Mouse (Mus musculus): ENCODE results near the gene Gm42906. TPM values are rescaled to one million over a fixed set of nuclear protein-coding genes. Genes with fewer than 3 reads are reported as not detected.
A peak's percentile ranks its signal among the peaks of the same experiment; 100 is the strongest.

The Gm42906 gene
- polyA plus RNA-seq, 2 experiments from 2014 or later, result not detected

DNA sequence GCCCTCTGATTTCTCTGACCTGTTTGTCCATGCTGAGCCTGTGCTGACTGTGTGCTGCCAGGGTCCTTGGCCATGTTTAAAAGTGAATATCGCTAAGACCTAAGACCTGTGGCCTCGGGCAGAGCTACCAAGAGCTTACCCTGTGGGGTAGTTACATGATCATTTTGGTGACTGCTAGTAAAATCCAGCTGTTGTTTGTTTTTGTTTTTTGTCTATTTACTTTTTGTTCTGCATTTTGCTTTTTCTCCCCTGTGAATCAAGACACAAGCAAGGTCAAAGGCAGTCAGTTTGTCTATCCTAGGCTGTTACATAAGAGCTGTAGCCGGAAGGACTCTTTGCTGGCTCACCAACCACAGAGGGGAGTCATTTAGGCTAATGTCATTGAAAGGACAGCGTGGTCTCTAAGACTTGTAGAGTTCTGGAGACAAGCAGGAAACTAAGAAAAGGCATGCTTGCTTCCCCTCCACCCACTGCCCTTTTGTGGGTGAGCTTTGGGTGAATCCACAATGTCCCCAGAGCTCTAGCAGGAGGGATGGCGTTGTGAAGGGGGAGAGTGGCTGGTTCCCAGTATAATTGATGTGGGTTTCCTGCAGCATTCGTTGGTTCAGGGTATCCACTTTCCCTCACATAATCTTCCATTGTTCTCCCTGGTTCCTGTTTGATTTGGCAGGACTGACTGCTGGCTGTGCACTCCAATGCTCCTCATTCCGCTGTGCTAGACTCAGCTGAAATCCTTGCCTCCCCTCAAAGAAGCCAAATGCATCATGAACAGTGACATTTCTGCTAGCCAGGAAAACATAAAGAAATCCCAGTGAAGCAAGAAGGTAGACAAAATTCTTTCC, 33.9 kb downstream of the Gm42906 start:
- ATAC-seq, result no peak

GRCm38 (mm10) chr5:151389827-151390226, 38.1 kb downstream of the Gm42906 start:
- no peak for ATAC-seq

- no peak for ATAC-seq
Measured at GRCm38 (mm10) chr5:151379896-151380295, 48.1 kb downstream of the Gm42906 start.

GRCm38 (mm10) chr5:151379210-151379609, 48.8 kb downstream of the Gm42906 start:
- no peak for ATAC-seq

GRCm38 (mm10) chr5:151376931-151377330, 51.0 kb downstream of the Gm42906 start:
- no peak for ATAC-seq

GRCm38 (mm10) chr5:151374825-151375224, 53.1 kb downstream of the Gm42906 start:
- ATAC-seq, result no peak

- ATAC-seq, result no peak
Measured at GRCm38 (mm10) chr5:151371130-151371529, 56.8 kb downstream of the Gm42906 start.

GRCm38 (mm10) chr5:151369306-151369721, 58.6 kb downstream of the Gm42906 start:
- no peak for ATAC-seq

DNA sequence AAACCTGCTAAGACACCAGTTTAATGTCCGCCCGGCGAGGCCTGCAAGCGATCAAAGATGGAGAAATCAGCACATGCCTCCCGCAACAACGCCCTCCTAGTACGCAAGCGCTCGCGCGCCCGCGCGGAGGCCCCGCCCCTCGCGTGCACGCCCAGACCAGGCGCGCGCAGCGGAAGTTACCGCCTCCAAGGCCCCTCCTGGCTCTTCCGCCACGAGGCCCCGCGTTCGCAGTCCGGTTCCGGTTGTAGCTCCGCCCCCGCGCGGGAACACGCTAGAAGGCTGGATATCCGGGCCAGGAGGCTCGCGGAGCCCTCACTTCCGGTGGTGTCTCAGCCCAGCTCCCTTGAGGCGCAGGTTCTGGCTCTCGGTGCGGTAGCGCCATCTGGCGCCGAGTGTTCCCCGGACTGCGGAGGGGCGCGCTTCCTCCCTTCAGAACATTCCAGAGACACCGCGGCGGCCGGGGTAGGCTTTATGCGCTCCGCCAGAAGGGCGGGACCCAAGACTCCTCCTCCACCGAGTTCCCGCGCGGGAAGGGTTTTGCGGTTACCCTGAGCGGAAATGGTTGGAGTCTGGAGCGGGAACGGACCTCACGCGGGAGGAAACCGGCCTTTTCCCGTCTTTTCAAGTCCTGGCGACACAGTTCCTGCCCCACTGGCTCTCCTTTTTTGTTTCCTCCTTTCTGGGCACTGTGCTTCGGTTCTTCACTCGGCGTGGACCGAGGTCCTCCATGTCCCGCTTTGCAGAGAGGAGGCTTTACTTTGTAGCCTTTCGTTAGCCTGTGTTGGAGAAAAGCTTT, 59.4 kb downstream of the Gm42906 start:
- peak; percentile 94 for ATAC-seq

DNA sequence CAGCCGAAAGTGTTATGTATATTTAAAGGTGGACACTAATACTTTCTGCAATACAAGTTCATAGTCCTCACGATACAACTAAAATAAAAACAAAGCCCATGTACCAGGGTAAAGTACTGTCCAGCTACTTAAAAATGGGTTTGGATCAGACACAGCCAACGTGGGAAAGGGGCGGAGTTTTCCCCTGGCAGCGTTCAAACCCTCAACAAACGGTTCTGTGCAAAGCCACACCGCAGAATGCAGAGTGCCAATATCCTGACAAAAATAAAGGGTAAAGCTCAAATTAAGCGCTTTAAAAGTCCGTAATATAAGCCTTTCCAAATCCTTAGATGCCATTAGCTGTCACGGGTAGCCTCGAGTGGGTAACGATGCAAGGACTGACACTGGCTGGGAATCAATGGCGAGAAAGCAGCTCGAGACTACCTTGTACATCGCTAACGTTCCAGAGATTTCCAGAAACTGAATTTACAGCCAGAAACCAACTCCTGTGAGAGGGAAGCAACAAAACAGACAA, 60.0 kb downstream of the Gm42906 start:
- ATAC-seq, result peak; percentile 16

DNA sequence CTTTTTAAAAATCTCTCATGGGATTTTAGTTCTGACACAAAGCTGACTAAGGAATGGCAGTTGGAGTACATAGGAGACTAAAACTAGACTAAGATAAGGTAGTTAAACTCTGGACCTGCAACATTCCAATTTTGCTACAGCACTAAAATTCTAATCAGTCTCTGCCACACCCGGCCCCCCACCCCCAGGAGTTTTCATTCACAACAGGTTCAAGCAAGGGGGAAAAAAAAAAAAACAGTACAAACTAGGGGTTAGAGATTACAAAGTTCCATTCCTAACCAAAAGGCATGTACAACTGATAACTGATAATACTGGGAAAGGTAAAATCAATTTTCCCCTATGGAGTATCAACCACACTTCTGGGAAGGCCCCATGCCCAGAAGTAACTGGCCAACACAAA, 60.6 kb downstream of the Gm42906 start:
- ATAC-seq, result no peak

GRCm38 (mm10) chr5:151363343-151364000, 64.5 kb downstream of the Gm42906 start:
- ATAC-seq, result no peak

GRCm38 (mm10) chr5:151349616-151350015, 78.3 kb downstream of the Gm42906 start:
- no peak for ATAC-seq

- ATAC-seq, result no peak
Measured at GRCm38 (mm10) chr5:151348418-151348817, 79.5 kb downstream of the Gm42906 start.

- no peak for ATAC-seq
Measured at GRCm38 (mm10) chr5:151346626-151347025, 81.3 kb downstream of the Gm42906 start.

DNA sequence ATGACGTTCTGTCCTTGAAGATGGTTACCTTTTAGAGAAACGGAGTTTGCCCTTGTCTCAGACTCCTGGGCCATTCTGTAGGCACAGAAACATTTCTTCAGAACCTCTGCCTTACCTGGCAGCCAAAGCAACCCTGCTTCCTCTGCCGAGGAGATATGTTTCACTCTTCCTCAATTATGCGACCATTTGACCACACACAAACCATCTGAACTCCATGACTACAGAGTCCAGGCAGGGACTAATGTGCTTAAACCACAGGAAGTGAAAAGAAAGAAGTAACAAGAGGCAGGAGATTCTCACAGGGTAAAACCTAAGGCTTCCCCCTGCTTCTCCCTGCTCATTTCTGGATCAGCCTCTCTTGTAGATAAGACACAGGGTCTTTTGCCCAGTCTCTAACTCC, 83.2 kb downstream of the Gm42906 start:
- no peak for ATAC-seq

DNA sequence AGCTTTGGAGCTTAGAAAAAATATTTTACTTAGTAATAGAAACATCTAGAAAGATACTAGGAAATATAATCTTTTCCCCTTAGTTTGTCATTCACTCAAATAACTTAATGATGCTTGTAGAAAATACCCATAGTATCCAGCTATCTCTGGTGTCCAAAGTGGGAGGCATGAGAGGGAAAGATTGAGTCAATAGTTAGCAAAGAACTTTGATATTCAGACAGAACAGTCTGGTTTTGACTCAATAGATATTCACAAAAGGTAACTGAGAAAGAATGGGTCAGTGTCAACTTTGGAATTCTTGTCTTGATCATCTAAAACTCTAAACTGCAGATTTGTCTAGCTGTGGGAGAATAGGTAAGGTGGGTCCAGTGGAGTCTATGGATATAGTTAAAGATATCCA, 94.3 kb downstream of the Gm42906 start:
- no peak for ATAC-seq

- ATAC-seq, result no peak
Measured at GRCm38 (mm10) chr5:151333191-151333594, 94.8 kb downstream of the Gm42906 start.

DNA sequence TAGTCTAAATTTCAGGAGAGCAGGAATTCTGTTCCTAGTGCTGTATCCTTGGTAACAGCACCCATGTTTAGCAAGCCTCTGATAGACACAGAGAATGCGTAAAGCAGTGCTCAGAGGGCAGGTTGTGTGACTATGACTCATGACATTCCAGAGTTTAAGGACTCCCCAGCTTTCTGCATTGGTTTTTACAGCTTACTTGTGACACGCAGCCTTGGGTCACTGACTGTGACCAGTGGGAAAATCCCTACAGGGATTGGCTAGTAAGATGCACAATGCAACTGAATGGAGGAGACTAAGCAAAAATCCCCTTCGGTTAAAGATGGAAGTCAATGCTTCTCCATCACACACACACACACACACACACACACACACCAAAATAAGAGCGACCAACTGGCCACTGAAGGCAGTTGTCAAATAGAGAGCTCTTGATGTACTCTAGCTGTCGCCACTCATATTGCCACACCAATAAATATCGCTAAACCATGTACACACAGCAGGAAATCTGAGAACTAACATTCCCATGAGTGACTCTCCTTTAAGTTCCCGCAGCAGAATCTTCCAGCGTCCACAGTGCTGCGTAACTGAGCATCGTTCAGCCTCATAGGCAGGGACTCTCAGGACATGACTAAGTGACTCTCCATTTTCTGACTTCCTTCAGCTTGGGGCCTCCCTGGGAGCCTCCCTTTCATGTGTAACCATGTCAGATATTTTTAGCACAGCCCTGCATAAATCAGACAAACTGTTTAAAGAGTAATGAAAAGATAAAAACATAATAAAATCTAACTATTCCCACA, 112.0 kb downstream of the Gm42906 start:
- no peak for ATAC-seq

DNA sequence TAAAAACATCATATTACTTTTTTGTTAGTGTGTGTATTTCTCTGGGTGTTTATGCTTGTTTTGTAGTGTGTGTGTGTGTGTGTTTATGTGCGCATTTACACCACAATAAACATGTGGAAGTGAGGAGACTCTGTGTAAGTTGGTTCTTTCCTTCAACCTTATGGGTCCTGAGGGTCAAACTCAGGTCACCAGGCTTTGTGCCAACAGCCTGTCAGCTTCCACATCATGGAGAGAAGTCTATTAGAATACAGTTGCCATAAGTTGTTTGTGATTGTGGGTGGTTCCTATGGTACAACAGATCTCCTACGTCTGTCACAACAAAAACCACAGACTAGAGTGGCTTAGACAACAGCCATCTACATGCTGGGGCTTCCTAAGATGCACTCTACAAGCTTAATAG, 127.7 kb downstream of the Gm42906 start:
- ATAC-seq, result no peak

DNA sequence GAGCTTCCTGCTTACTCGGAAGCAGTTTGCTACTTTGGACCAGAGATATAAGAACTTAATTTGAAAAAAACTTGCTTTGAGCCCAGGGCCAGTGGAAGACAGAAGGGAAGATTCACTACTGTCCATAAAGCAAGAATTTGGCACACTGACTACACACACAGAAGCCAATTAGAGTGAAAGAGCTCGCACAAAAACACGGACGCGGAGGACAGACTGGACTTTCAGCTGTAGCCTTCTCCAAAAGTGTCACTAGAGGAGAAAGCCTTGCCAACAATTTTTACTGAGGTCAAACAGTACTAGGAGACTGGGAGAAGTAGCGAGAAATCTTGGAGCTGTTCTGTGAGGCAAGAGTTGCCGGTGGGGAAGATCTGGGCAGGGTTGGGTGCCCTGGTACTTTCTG, 128.4 kb downstream of the Gm42906 start:
- no peak for ATAC-seq

GRCm38 (mm10) chr5:151298371-151298770, 129.6 kb downstream of the Gm42906 start:
- no peak for ATAC-seq
